Mouse (Mus musculus) testis, adult 2 months (tissue): ENCODE measurements around the gene Plxna4. TPM values are rescaled to one million over a fixed set of nuclear protein-coding genes. Genes with fewer than 3 reads are reported as not detected.

Experiments used
- H3K27ac ChIP-seq: fragments of 200-500 bp; 2 replicates; pipeline ENCODE4 v1.5.1; 2012; ENCODE audit warnings: low read depth, low read length; ENCODE audit not compliant: control insufficient read depth, insufficient read depth
- H3K27me3 ChIP-seq: fragments of 200-500 bp; 2 replicates; pipeline ENCODE4 v1.6.1; 2012; ENCODE audit warnings: mild to moderate bottlenecking, low read length, moderate library complexity; ENCODE audit not compliant: control insufficient read depth, insufficient read depth
- H3K36me3 ChIP-seq: fragments of 200-500 bp; 2 replicates; pipeline ENCODE4 v1.6.1; 2012; ENCODE audit warnings: mild to moderate bottlenecking, low read length; ENCODE audit not compliant: control insufficient read depth, insufficient read depth
- H3K4me1 ChIP-seq: fragments of 200-500 bp; 2 replicates; pipeline ENCODE4 v1.6.1; 2012; ENCODE audit warnings: low read length; ENCODE audit not compliant: control insufficient read depth, insufficient read depth
- H3K4me3 ChIP-seq: fragments of 200-500 bp; 2 replicates; pipeline ENCODE4 v1.5.1; 2012; ENCODE audit warnings: low read depth, mild to moderate bottlenecking, low read length, moderate library complexity, mixed read lengths; ENCODE audit not compliant: control insufficient read depth
- CTCF ChIP-seq: fragments of 200-500 bp; IDR thresholded peaks from 2 replicates; pipeline ENCODE4 v1.5.1; 2012; ENCODE audit warnings: low read depth, mild to moderate bottlenecking, inconsistent platforms, low read length, moderate library complexity; ENCODE audit not compliant: control insufficient read depth, insufficient read depth, insufficient replicate concordance
- POLR2A ChIP-seq: fragments of 200-500 bp; IDR thresholded peaks from 2 replicates; pipeline ENCODE4 v1.6.1; 2012; ENCODE audit warnings: low read depth, mild to moderate bottlenecking, inconsistent platforms, low read length, moderate library complexity; ENCODE audit not compliant: control insufficient read depth
- polyA plus RNA-seq: library from polyadenylated mRNA; depleted of rRNA; stranded (reverse); fragments of >200 nt; gene quantifications from 2 replicates; pipeline ENCODE4 v1.2.3, GENCODE M21; 2012

The Plxna4 gene
- polyA plus RNA-seq, 1 experiment, result 0.62 TPM

GRCm38 (mm10) chr6:32540155-32540554 lies 47.8 kb downstream of the Plxna4 start:
- no peak for TF ChIP-seq CTCF
- TF ChIP-seq POLR2A, result no peak
- no peak overlapping the region for H3K27ac ChIP-seq
- no peaks in the 10 kb centered on the region for H3K4me1 ChIP-seq
- H3K27me3 ChIP-seq, result no peaks in the 10 kb centered on the region
- no peak overlapping the region for H3K4me3 ChIP-seq
- no peaks in the 10 kb centered on the region for H3K36me3 ChIP-seq

- no peak for TF ChIP-seq POLR2A
- no peak for TF ChIP-seq CTCF
- H3K4me1 ChIP-seq, result no peaks in the 10 kb centered on the region
- H3K27me3 ChIP-seq, result no peaks in the 10 kb centered on the region
- no peak overlapping the region for H3K27ac ChIP-seq
- H3K4me3 ChIP-seq, result no peak overlapping the region
- H3K36me3 ChIP-seq, result no peaks in the 10 kb centered on the region
Observed at GRCm38 (mm10) chr6:32533962-32534740, 53.8 kb downstream of the Plxna4 start.

- Histone ChIP-seq H3K27me3 (no peaks in the 10 kb centered on the region), H3K36me3 (no peaks in the 10 kb centered on the region), H3K4me1 (no peaks in the 10 kb centered on the region), H3K27ac (no peak overlapping the region), H3K4me3 (no peak overlapping the region)
- TF ChIP-seq CTCF (no peak), POLR2A (no peak)
Observed at GRCm38 (mm10) chr6:32528081-32528570, 59.9 kb downstream of the Plxna4 start.

GRCm38 (mm10) chr6:32527518-32527917 lies 60.5 kb downstream of the Plxna4 start:
- Histone ChIP-seq H3K36me3 (no peaks in the 10 kb centered on the region), H3K4me1 (no peaks in the 10 kb centered on the region), H3K4me3 (no peak overlapping the region), H3K27ac (no peak overlapping the region), H3K27me3 (no peaks in the 10 kb centered on the region)
- TF ChIP-seq CTCF (no peak), POLR2A (no peak)

GRCm38 (mm10) chr6:32526762-32527161 lies 61.2 kb downstream of the Plxna4 start:
- no peak overlapping the region for H3K27ac ChIP-seq
- TF ChIP-seq POLR2A, result no peak
- TF ChIP-seq CTCF, result no peak
- no peaks in the 10 kb centered on the region for H3K4me1 ChIP-seq
- H3K4me3 ChIP-seq, result no peak overlapping the region
- no peaks in the 10 kb centered on the region for H3K27me3 ChIP-seq
- no peaks in the 10 kb centered on the region for H3K36me3 ChIP-seq

GRCm38 (mm10) chr6:32520097-32520496 lies 67.9 kb downstream of the Plxna4 start:
- no peaks in the 10 kb centered on the region for H3K27me3 ChIP-seq
- no peaks in the 10 kb centered on the region for H3K36me3 ChIP-seq
- H3K4me3 ChIP-seq, result no peak overlapping the region
- TF ChIP-seq CTCF, result no peak
- no peak for TF ChIP-seq POLR2A
- H3K4me1 ChIP-seq, result no peaks in the 10 kb centered on the region
- no peak overlapping the region for H3K27ac ChIP-seq

- Histone ChIP-seq H3K4me1 (no peaks in the 10 kb centered on the region), H3K4me3 (no peak overlapping the region), H3K36me3 (no peaks in the 10 kb centered on the region), H3K27ac (no peak overlapping the region), H3K27me3 (no peaks in the 10 kb centered on the region)
- no peak for TF ChIP-seq POLR2A
- TF ChIP-seq CTCF, result no peak
Observed at GRCm38 (mm10) chr6:32518617-32519016, 69.4 kb downstream of the Plxna4 start.

GRCm38 (mm10) chr6:32514096-32514495 lies 73.9 kb downstream of the Plxna4 start:
- H3K27me3 ChIP-seq, result no peaks in the 10 kb centered on the region
- TF ChIP-seq CTCF, result no peak
- no peak for TF ChIP-seq POLR2A
- H3K36me3 ChIP-seq, result no peaks in the 10 kb centered on the region
- H3K27ac ChIP-seq, result no peak overlapping the region
- no peaks in the 10 kb centered on the region for H3K4me1 ChIP-seq
- H3K4me3 ChIP-seq, result no peak overlapping the region
